Mouse (Mus musculus) embryo, embryonic 9.5 days (tissue): ENCODE measurements at regions not wholly inside any gene's neighbourhood (a gene's known extent, or its start where the extent isn't known, plus 50 kb on each side); places are given as distances from the start of the nearest gene placed in this dataset.

Experiments
- DNase-seq: peaks from one replicate; pipeline ENCODE4 v3.0.0-alpha.2; 2017; ENCODE audit errors: extremely low spot score

GRCm38 (mm10) chr2:131674872-131675271 is 112.8 kb upstream of the Adra1d start:
- DNase-seq = no peak

- no peak for DNase-seq
These were observed 111.3 kb upstream of the Adra1d start for GRCm38 (mm10) chr2:131673351-131673750.

GRCm38 (mm10) chr2:131672646-131673045 is 110.6 kb upstream of the Adra1d start:
- DNase-seq = no peak

GRCm38 (mm10) chr2:131672223-131672622 is 110.1 kb upstream of the Adra1d start:
- DNase-seq = no peak

GRCm38 (mm10) chr2:131670876-131671275 is 108.8 kb upstream of the Adra1d start:
- DNase-seq = no peak

GRCm38 (mm10) chr2:131667874-131668273 is 105.8 kb upstream of the Adra1d start:
- no peak for DNase-seq

GRCm38 (mm10) chr2:131666841-131667364 is 104.8 kb upstream of the Adra1d start:
- no peak for DNase-seq

GRCm38 (mm10) chr2:131664575-131664974 is 102.5 kb upstream of the Adra1d start:
- DNase-seq = no peak

GRCm38 (mm10) chr2:131663199-131663809 is 101.2 kb upstream of the Adra1d start:
- DNase-seq = no peak

GRCm38 (mm10) chr2:131652197-131652596 is 90.1 kb upstream of the Adra1d start:
- no peak for DNase-seq

- DNase-seq = no peak
These were observed 88.6 kb upstream of the Adra1d start for GRCm38 (mm10) chr2:131650611-131651153.

GRCm38 (mm10) chr2:131644166-131644858 is 82.2 kb upstream of the Adra1d start:
- no peak for DNase-seq

- DNase-seq = no peak
These were observed 80.4 kb upstream of the Adra1d start for GRCm38 (mm10) chr2:131642456-131642855.

- no peak for DNase-seq
These were observed 77.0 kb upstream of the Adra1d start for GRCm38 (mm10) chr2:131638996-131639605.

GRCm38 (mm10) chr2:131635791-131636190 is 73.7 kb upstream of the Adra1d start:
- no peak for DNase-seq

GRCm38 (mm10) chr2:131617916-131618315 is 55.8 kb upstream of the Adra1d start:
- no peak for DNase-seq

- no peak for DNase-seq
These were observed 50.4 kb upstream of the Adra1d start for GRCm38 (mm10) chr2:131612486-131612885.
